Mouse (Mus musculus) hindbrain, embryonic 10.5 days (tissue): Measurements from ENCODE around the gene Chrm4. TPM values are rescaled to one million over a fixed set of nuclear protein-coding genes. Genes with fewer than 3 reads are reported as not detected.
A peak's percentile ranks its signal among the peaks of the same experiment; 100 is the strongest.

Experiments used
- DNase-seq: peaks from one replicate; pipeline ENCODE4 v3.0.0-alpha.2; 2017; ENCODE audit warnings: low spot score
- H3K27ac ChIP-seq: fragments of 300-500 bp; sonication (generic); 2 replicates; pipeline ENCODE4 v1.5.1; 2016; ENCODE audit warnings: mild to moderate bottlenecking, moderate library complexity
- H3K27me3 ChIP-seq: fragments of 300-500 bp; sonication (generic); 2 replicates; pipeline ENCODE4 v1.6.1; 2016; ENCODE audit warnings: mild to moderate bottlenecking; ENCODE audit not compliant: poor library complexity, insufficient read depth, severe bottlenecking
- H3K36me3 ChIP-seq: fragments of 300-500 bp; sonication (generic); 2 replicates; pipeline ENCODE4 v1.6.1; 2016; ENCODE audit warnings: mild to moderate bottlenecking, moderate library complexity
- H3K4me1 ChIP-seq: fragments of 300-500 bp; sonication (generic); replicated peaks from 2 replicates; pipeline ENCODE4 v1.6.1; 2016; ENCODE audit warnings: mild to moderate bottlenecking
- H3K4me3 ChIP-seq: fragments of 300-500 bp; sonication (generic); 2 replicates; pipeline ENCODE4 v1.5.1; 2016; ENCODE audit warnings: mild to moderate bottlenecking, moderate library complexity
- H3K9me3 ChIP-seq: fragments of 300-500 bp; sonication (generic); 2 replicates; pipeline ENCODE4 v1.6.1; 2016; ENCODE audit warnings: mild to moderate bottlenecking, moderate library complexity
- WGBS: fragments of 180-500 bp; shearing (Covaris S2); methylation state at CpG from one replicate; pipeline ENCODE4 v1.1.7; 2016; 5-methylcytosine and 5-hydroxymethylcytosine counted together
- polyA plus RNA-seq: library from polyadenylated mRNA; unstranded; fragments of >200 nt; fragmentation: Nextera tagmentation; extraction: Ambion mirVana; gene quantifications from 2 replicates; pipeline ENCODE4 v1.2.1, GENCODE M21; 2016

The Chrm4 gene
- polyA plus RNA-seq, 1 experiment from 2014 or later, result 0.48 TPM

DNA sequence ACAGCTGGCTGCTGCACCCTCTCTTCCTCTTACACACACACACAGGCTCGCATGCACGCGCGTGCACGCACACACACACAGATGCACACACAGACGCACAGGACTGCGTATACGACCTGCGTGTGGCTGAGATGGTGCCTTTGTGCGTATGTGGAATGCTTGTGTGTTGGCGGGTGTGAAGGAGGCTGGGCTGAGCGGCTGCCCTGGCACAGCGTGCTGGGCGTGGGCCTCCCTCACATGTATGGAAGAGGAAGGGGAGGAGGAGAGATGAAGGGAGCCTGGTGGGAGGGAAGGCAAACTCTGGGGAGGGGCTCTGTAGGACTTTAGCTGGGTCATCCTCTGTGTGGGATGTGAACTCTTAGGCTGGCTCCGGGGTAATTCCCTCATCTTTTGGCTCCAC, 1.6 kb upstream of the Chrm4 start:
- Histone ChIP-seq H3K27ac (no peak overlapping the region), H3K4me1 (peaks cover 68% of the 10 kb centered on the region), H3K4me3 (no peak overlapping the region), H3K36me3 (peaks cover 22% of the 10 kb centered on the region), H3K27me3 (peaks cover 56% of the 10 kb centered on the region), H3K9me3 (no peaks in the 10 kb centered on the region)
- DNase-seq, result no peak
- WGBS, result 87% methylated on average over 15 of the region's 15 CpGs

DNA sequence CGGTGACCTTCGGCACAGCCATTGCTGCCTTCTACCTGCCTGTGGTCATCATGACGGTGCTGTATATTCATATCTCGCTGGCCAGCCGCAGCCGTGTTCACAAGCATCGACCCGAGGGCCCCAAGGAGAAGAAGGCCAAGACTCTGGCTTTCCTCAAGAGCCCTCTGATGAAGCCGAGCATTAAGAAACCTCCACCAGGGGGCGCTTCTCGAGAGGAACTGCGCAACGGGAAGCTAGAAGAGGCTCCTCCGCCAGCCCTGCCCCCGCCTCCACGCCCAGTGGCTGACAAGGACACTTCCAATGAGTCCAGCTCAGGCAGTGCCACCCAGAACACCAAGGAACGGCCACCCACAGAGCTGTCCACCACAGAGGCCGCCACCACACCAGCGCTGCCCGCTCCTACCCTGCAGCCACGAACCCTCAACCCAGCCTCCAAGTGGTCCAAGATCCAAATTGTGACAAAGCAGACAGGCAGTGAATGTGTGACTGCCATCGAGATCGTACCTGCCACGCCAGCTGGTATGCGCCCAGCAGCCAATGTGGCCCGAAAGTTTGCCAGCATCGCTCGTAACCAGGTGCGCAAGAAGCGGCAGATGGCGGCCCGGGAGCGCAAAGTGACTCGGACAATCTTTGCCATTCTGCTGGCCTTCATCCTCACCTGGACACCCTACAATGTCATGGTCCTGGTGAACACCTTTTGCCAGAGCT, 931 bp downstream of the Chrm4 start:
- H3K36me3 ChIP-seq, result peaks cover 24% of the 10 kb centered on the region
- no peak overlapping the region for H3K27ac ChIP-seq
- peaks cover 31% of the 10 kb centered on the region for H3K27me3 ChIP-seq
- 43% methylated on average over 34 of the region's 34 CpGs for WGBS
- H3K9me3 ChIP-seq, result no peaks in the 10 kb centered on the region
- H3K4me3 ChIP-seq, result peak overlapping the region; percentile 82
- DNase-seq, result peak; percentile 88
- peaks cover 64% of the 10 kb centered on the region for H3K4me1 ChIP-seq

DNA sequence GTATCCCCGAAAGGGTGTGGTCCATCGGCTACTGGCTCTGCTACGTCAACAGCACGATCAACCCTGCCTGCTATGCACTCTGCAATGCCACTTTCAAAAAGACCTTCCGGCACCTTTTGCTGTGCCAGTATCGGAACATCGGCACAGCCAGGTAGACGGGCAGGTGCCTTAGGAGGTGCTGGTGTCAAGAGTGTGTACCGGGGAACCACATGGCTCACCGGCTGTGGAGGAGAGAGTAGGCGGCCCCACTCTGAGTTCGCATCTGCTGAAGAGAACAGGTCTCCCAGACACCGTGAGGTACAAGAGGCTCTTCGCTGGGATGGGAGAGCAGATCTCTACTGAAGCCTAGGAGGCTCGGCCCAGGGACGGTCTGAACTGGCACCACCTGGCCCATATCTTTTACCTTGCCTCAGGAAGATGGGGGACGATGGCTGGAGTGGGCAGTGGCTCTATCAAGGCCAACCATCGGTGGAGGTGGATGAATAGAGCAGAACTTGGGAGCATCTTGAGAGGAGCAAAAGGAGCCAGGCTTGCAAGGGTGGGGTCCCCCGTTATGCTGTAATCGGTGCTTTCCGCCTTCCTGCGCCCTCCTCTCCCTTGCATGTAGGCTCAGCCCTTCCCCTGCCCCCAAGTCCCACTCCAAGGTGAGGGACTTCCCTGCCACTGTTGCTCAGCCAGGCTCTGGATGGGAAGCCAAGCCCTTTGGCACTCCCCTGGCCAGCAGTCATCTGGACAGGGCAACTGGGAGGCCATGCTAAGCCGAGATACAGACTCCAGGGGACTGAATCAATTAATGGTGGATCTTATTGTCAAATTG, 1.7 kb downstream of the Chrm4 start:
- peaks cover 30% of the 10 kb centered on the region for H3K36me3 ChIP-seq
- H3K9me3 ChIP-seq, result no peaks in the 10 kb centered on the region
- H3K4me1 ChIP-seq, result peaks cover 64% of the 10 kb centered on the region
- DNase-seq, result no peak
- WGBS, result 74% methylated on average over 23 of the region's 23 CpGs
- H3K4me3 ChIP-seq, result peak overlapping the region; percentile 82
- H3K27me3 ChIP-seq, result peaks cover 23% of the 10 kb centered on the region
- peak overlapping the region; percentile 70; the same call in 1 of the 2 replicates for H3K27ac ChIP-seq

DNA sequence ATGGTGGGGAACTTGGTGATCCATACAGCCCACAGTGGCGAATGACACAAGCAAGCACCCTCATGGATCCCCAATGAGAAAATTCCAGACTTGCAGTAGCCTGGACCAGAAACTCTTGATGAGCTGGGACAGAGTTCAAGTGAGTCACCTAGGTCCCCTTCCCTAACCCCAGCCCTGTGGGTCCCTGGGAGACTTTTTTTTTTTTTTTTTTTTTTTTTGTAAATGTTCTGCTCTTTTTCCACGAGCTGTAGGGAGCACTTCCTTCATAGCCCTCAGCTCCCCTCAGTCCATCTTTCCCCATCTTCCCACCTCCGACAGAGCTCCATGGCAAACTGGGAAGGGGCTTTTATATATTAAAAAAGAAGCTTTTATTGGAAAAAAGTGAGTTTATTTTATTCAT, 2.4 kb downstream of the Chrm4 start:
- WGBS, result 43% methylated on average over 3 of the region's 3 CpGs
- H3K27ac ChIP-seq, result peak overlapping the region; percentile 100

DNA sequence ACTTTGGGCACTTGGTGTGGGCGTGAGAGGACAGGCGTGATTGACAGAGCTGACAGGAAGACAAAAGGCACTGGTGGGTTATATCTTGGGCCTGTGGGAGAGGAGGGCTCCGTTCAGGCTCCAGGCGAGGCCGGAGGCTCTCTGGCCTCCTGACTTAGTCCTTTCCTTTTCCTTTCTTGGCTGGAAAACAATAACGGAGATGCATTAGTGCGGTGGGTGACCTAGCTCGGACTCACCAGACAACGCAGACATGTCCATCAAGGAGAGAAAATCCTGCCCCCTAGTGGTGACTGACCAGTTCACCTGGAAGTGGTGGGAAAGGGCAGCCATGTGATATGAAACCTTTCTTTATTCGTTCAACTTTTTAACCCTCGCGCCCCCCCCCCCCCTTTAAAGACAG, 2.9 kb downstream of the Chrm4 start:
- WGBS, result 7% methylated on average over 12 of the region's 12 CpGs
- H3K9me3 ChIP-seq, result no peaks in the 10 kb centered on the region
- H3K27me3 ChIP-seq, result peaks cover 11% of the 10 kb centered on the region
- peak overlapping the region; percentile 100 for H3K27ac ChIP-seq
- H3K4me3 ChIP-seq, result peak overlapping the region; percentile 82
- peaks cover 67% of the 10 kb centered on the region for H3K4me1 ChIP-seq
- H3K36me3 ChIP-seq, result peaks cover 41% of the 10 kb centered on the region
- peak; percentile 85 for DNase-seq

More for the DNA sequence above, 2.4 kb downstream of the Chrm4 start:
- H3K27me3 ChIP-seq, result peaks cover 16% of the 10 kb centered on the region
- H3K9me3 ChIP-seq, result no peaks in the 10 kb centered on the region
- peak overlapping the region; percentile 82 for H3K4me3 ChIP-seq
- peaks cover 36% of the 10 kb centered on the region for H3K36me3 ChIP-seq
- DNase-seq, result no peak
- peaks cover 65% of the 10 kb centered on the region for H3K4me1 ChIP-seq

DNA sequence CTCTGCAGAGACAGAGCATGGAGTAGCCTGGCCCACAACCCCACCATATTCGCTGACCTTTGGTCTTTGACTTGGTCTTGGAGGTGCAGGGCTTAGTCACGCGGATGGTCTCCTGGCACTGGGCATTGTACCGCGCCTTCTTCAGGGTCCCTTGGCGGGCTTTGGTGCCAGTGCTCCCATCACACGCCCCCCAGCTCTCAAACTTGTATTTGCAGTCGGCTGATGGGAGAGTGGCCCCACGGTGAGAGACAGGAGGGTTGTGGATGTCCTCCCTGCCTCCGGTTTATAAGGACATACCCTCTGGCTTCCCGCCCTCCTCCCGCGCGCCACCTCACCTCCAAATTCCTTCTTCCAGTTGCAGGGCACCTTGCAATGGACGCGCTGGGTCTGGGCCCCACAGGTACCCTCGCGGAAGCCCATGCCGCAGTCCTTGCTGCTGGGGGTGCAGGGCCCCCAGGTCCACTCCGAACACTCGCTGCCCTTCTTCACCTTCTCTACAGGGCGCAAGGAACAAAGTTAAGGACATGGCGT, 3.8 kb downstream of the Chrm4 start:
- Histone ChIP-seq H3K9me3 (no peaks in the 10 kb centered on the region), H3K27ac (peak overlapping the region; percentile 100), H3K36me3 (peaks cover 50% of the 10 kb centered on the region), H3K27me3 (peaks cover 3% of the 10 kb centered on the region; the same call in 1 of the 2 replicates), H3K4me3 (peak overlapping the region; percentile 82), H3K4me1 (peaks cover 76% of the 10 kb centered on the region)
- WGBS, result 2% methylated on average over 23 of the region's 23 CpGs
- DNase-seq, result peak; percentile 60

DNA sequence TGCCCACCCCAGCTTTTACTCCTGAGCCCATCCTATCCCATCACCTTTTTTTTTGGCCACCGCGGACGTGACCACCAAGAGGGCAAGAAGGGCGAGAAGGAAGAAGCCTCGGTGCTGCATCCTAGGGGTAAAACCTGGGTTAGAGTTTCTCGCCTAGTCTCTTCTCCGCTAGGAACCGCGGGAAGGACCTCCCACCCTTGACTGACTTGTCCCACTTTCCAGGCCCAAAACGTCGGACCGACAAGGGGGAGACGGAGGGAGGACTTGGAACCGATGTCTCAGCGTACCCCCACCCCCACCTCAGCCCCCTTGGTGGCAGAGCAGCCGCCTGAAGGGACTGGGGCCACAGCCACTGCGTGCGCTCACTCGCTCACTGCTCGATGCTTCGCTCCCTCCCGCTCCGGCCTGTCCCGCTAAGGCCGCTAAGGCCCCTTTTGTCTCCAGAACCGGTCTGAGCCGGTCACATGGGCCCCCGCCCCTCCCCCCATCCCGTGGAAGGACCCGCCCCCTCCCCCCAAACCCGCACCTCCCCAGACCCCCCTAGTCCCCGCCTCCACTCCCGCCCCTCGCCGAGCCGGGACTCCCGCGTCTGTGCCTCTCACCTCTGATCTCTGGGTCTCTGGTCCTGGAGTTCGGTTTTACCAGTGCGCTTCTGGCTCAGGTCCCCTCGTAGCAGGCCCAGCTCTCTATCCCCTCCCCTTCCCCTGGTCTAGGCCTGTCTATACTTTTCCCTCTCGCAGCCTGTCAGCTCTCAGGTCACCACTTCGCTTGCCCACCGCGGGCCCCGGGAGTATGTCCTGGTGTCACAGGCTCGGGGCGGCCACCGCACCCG, 4.5 kb downstream of the Chrm4 start:
- H3K9me3 ChIP-seq, result no peaks in the 10 kb centered on the region
- H3K36me3 ChIP-seq, result peaks cover 57% of the 10 kb centered on the region

DNA sequence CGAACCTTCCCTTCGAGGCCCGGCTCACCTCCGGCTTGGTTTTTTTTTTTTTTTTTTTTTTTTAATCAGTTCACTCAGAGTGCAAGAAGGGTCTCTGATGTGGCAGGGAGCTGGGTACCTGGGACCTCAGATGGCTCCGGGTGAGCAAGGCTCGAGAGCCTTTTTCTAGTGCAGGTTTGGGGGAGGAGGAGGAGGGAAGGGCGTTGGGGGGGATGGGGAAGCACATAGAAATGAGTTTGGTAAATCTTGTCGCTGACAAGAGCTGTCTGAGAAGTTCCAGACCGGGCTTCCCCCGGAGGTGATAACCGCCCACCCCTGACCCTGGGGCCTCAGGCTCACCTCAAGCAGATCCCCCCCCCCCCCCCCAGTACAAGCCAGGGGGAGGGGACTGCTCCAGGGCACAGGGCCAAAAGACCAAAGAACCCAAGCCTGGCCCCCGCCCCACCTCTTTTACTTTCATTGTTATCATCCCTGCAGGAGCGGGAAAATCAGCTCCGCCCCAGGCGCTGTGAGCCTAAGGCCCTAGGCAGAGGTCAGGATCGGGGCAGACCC, 5.2 kb downstream of the Chrm4 start, which contains the start of gene Mdk:
Mdk (minus strand) TSS at position 138 of the 552 bp plus-strand sequence.
- WGBS, result under 1% methylated on average over 16 of the region's 16 CpGs

More for the DNA sequence above, 4.5 kb downstream of the Chrm4 start:
- Histone ChIP-seq H3K4me1 (peaks cover 83% of the 10 kb centered on the region), H3K4me3 (peak overlapping the region; percentile 82), H3K27ac (peak overlapping the region; percentile 100), H3K27me3 (no peaks in the 10 kb centered on the region; the same call in 1 of the 2 replicates)
- WGBS, result under 1% methylated on average over 50 of the region's 50 CpGs
- DNase-seq, result peak; percentile 96

DNA sequence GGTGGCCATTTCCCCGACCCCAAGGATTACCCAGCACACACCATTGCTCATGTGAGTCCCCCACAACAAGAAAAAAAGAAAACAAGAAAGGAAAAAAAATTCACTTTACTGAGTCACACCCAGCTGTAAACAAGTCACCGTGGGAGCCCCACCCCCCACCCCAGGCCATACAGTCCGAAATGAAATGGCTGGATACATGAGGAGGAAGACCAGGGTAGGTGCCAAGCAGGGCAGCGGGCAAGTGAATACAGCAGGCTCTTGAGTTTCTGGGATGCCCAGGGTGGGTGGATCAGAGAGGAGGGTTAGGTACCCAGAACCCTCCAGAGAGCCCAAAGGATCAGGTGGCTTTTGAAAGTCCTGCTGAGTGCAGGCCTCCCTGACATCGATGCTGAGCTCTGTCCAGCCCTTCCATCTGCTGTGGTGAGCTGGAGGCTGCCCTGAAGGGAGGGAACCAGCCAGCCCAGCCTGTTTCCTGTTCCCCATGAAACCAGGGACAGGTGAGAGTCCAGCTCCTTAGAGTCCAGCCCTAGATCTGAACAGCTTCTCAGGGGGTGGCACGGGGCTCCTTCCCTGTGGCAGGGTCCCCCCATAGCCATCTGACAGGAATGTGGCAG, 5.8 kb downstream of the Chrm4 start:
- H3K9me3 ChIP-seq, result no peaks in the 10 kb centered on the region
- H3K27me3 ChIP-seq, result no peaks in the 10 kb centered on the region
- peak overlapping the region; percentile 100 for H3K27ac ChIP-seq
- WGBS, result 8% methylated on average over 6 of the region's 6 CpGs
- DNase-seq, result no peak
- peaks cover 66% of the 10 kb centered on the region for H3K36me3 ChIP-seq
- peaks cover 91% of the 10 kb centered on the region for H3K4me1 ChIP-seq
- H3K4me3 ChIP-seq, result peak overlapping the region; percentile 82

More for the DNA sequence above, 5.2 kb downstream of the Chrm4 start, which contains the start of gene Mdk:
- Histone ChIP-seq H3K4me1 (peaks cover 90% of the 10 kb centered on the region), H3K27me3 (no peaks in the 10 kb centered on the region; the same call in 1 of the 2 replicates), H3K27ac (peak within 1 kb of the TSS; percentile 100), H3K4me3 (peak within 1 kb of the TSS; percentile 82), H3K36me3 (peaks cover 64% of the 10 kb centered on the region), H3K9me3 (no peaks in the 10 kb centered on the region)
- peak; percentile 86 for DNase-seq

DNA sequence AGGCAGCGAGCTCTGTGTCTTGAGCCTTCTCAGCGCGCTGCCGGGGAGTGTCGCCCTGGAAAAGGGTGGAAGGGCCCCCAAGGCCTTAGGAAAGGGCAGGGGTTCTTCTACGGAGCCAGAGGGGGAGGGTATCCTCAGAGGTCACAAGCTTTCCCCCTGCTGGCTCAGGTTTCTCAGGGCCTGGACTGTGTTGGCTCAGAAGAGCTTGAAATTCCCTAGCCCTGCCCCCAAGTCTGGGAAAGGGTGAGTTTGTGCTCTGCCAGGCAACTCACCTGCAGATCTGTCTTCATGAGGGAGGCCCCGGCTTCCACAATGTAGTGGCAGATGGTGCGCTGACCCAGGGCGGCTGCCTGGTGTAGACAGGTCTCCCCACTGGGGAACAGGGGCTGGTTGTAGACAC, 6.4 kb downstream of the Chrm4 start:
- Histone ChIP-seq H3K27ac (peak overlapping the region; percentile 100), H3K9me3 (no peaks in the 10 kb centered on the region), H3K27me3 (no peaks in the 10 kb centered on the region), H3K4me3 (peak overlapping the region; percentile 82), H3K36me3 (peaks cover 70% of the 10 kb centered on the region), H3K4me1 (peaks cover 84% of the 10 kb centered on the region)
- DNase-seq, result peak; percentile 51
- 17% methylated on average over 9 of the region's 9 CpGs for WGBS

DNA sequence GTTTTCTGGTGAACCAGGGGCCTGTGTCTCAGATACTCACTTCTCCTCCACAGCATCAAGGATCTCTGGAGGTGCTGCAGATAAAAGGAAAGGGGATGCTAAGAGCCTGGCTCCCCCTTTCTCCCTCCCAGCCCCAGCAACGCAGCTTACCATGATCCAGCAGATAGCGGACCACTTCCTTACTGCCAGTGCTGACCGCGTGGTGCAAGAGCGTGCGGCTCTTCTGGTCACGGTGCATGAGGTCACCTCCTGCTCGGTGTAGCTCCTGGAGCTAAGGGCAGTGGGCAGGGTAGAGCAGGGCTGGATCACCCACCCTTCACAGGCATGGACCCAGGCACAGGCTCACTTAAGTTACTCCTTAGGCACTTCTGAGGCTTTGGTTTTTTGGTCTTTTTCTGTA, 7.0 kb downstream of the Chrm4 start:
- no peak for DNase-seq

More for the DNA sequence above, 7.0 kb downstream of the Chrm4 start:
- peak overlapping the region; percentile 82 for H3K4me3 ChIP-seq
- H3K9me3 ChIP-seq, result no peaks in the 10 kb centered on the region
- no peaks in the 10 kb centered on the region for H3K27me3 ChIP-seq
- peak overlapping the region; percentile 100 for H3K27ac ChIP-seq
- 62% methylated on average over 8 of the region's 8 CpGs for WGBS
- peaks cover 70% of the 10 kb centered on the region for H3K36me3 ChIP-seq
- peaks cover 79% of the 10 kb centered on the region for H3K4me1 ChIP-seq
